Comparison of ENCODE assay signal across 14 mouse cellular contexts in genomic region chr2:65228426-65228825, GRCm38 (mm10).
"Had no signal": no experiment of that assay in that cellular context is flagged by ENCODE, and none has a peak within 500 bp of the region (broad histone marks: within the 10 kb centered on the region; RNA-seq: fewer than 3 reads in every experiment).

No protein-coding gene starts in this region.

- H3K4me3 ChIP-seq: kidney, embryonic 15.5 days; midbrain, embryonic 13.5 days; neural tube, embryonic 15.5 days had no signal

- H3K9ac ChIP-seq: kidney, embryonic 15.5 days; liver, embryonic 14.5 days; midbrain, embryonic 13.5 days; neural tube, embryonic 15.5 days had no signal

- H3K9me3 ChIP-seq: kidney, embryonic 15.5 days; midbrain, embryonic 13.5 days; neural tube, embryonic 15.5 days had no signal

- H3K36me3 ChIP-seq: kidney, embryonic 15.5 days; midbrain, embryonic 13.5 days; neural tube, embryonic 15.5 days had no signal

- H3K27ac ChIP-seq: kidney, embryonic 15.5 days; liver, embryonic 14.5 days; midbrain, embryonic 13.5 days; neural tube, embryonic 15.5 days; stomach, postnatal 0 days had no signal

- DNase-seq: kidney, postnatal 14 days; left cerebral cortex, postnatal 4 days; liver; lung, adult 2 months; lung, postnatal 36 days; right cerebral cortex, adult 18-20 months; right cerebral cortex, postnatal 25 days; thymus, postnatal 4 days had no signal

- ATAC-seq: lung, postnatal 0 days; midbrain, embryonic 13.5 days had no signal

- H3K27me3 ChIP-seq: kidney, embryonic 15.5 days; midbrain, embryonic 13.5 days; neural tube, embryonic 15.5 days had no signal

- H3K4me2 ChIP-seq: kidney, embryonic 15.5 days; midbrain, embryonic 13.5 days; neural tube, embryonic 15.5 days had no signal

- H3K4me1 ChIP-seq: neural tube, embryonic 15.5 days had no signal
